ENCODE assay signal across 9 mouse cellular contexts in the genomic region with DNA sequence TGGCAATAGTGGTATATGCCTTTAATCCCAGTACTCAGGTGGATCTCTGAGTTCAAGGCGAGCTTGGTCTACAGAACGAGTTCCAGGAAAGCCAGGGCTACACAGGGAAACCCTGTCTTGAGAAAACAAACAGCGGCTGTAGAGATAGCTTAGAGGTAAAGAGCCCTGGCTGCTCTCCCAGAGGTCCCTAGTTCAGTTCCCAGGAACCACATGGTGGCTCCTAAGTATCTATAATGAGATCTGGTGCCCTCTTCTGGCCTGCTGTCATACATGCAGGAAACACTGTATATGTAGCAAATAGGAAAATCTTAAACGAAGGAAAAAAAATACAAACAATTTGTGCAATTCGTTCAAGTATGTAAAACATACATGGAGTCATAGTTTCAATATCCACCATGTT.
A peak's percentile ranks its signal among the peaks of the same experiment; 100 is the strongest.
DNase-seq lines count a peak whose midpoint lies in the region; ATAC-seq and TF ChIP-seq lines count a peak whose summit lies in the region.
"Had no signal": no experiment of that assay in that cellular context is flagged by ENCODE, and none has a peak within 500 bp of the region (broad histone marks: within the 10 kb centered on the region; RNA-seq: fewer than 3 reads in every experiment).

No protein-coding gene starts in this region.

- ATAC-seq in cerebellum, adult (ENCODE audit: insufficient number of reproducible peaks, low FRiP score, low TSS enrichment): no peak

- no peak for TF ChIP-seq CTCF in lung, adult 2 months (IDR thresholded peaks at IDR 0.05; ENCODE audit: insufficient read depth, low read length)
- peak; percentile 39; the same call in 1 of the 2 replicates for TF ChIP-seq CTCF in small intestine, adult 2 months (IDR thresholded peaks at IDR 0.05; ENCODE audit: extremely low read depth, insufficient read length, insufficient replicate concordance, low read depth, low read length)

- DNase-seq in cerebellum, postnatal 14 days: peak; percentile 22 to 24
- peak; percentile 9 to 21 for DNase-seq in lung, adult 18-20 months
- no peak for DNase-seq in lung, adult 2 months
- DNase-seq in embryo, embryonic 11 days: peak; percentile 45
- DNase-seq in cerebellum, postnatal 36 days: no peak
- DNase-seq in frontal cortex, postnatal 25 days (ENCODE audit: low spot score in 2 of 2): no peak

- H3K4me1 ChIP-seq in lung, adult 2 months (ENCODE audit: control insufficient read depth, insufficient read depth, low read length): no peaks in the 10 kb centered on the region
- no peaks in the 10 kb centered on the region for H3K4me1 ChIP-seq in small intestine, adult 2 months (ENCODE audit: control insufficient read depth, insufficient read depth, insufficient read length, low read length)
- H3K4me1 ChIP-seq: hindbrain, embryonic 10.5 days had no signal

- H3K27ac ChIP-seq in small intestine, adult 2 months (ENCODE audit: insufficient read depth, low read depth, low read length): no peak overlapping the region
- H3K27ac ChIP-seq: hindbrain, embryonic 10.5 days had no signal

- no peak for TF ChIP-seq POLR2A in lung, adult 2 months (IDR thresholded peaks at IDR 0.05; ENCODE audit: borderline replicate concordance, extremely low read depth, low read depth, low read length)
- TF ChIP-seq POLR2A in small intestine, adult 2 months (IDR thresholded peaks at IDR 0.05; ENCODE audit: low read depth, low read length): no peak

- peaks cover 26% of the 10 kb centered on the region for H3K36me3 ChIP-seq in small intestine, adult 2 months (ENCODE audit: control insufficient read depth, insufficient read depth, low read length)

- H3K4me3 ChIP-seq in lung, adult 2 months (replicated peaks; ENCODE audit: extremely low read depth, low read depth, low read length): no peak overlapping the region
- no peak overlapping the region for H3K4me3 ChIP-seq in small intestine, adult 2 months (ENCODE audit: low read depth, low read length)
- H3K4me3 ChIP-seq: hindbrain, embryonic 10.5 days had no signal

- H3K27me3 ChIP-seq in small intestine, adult 2 months (ENCODE audit: control insufficient read depth, insufficient read depth, low read length): no peaks in the 10 kb centered on the region

- 68% methylated on average over 5 of the region's 5 CpGs for WGBS in lung, adult 2 months
- WGBS in small intestine, adult 2 months: 73% methylated on average over 5 of the region's 5 CpGs

Comparison
In these comparisons a context has a peak if more than half of its experiments do, and no peak if none do; other contexts are left out.
1. DNase-seq: peak in cerebellum, postnatal 14 days (2 of 2), lung, adult 18-20 months (2 of 2) and embryo, embryonic 11 days (single experiment); none in lung, adult 2 months (single experiment), cerebellum, postnatal 36 days (0 of 2) and frontal cortex, postnatal 25 days (0 of 2).